Mouse (Mus musculus): ENCODE measurements at regions not wholly inside any gene's neighbourhood (a gene's known extent, or its start where the extent isn't known, plus 50 kb on each side); places are given as distances from the start of the nearest gene placed in this dataset.

DNA sequence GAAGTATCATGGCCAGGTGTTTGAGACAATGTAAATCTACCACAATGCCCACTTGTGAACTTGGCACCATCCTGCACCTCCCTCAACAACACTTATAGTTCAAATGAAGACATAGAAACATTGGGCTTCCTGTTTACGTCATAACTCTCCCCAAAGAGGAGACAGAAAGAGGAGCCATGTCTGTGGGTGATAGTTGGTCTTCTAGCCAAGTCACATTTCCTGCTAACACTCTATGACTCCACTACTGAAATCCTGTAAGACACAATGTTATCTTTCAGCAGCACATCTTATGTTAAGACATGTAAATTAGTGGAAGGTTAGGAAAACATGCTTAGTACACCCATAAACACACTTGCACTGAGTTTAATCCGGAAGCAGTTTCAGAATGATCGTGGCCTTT, 451.4 kb downstream of the Dad1 start:
- no peak for TF ChIP-seq CTCF (IDR thresholded peaks at IDR 0.05; ENCODE audit: low read depth)
- TF ChIP-seq EP300 (IDR thresholded peaks at IDR 0.05; ENCODE audit: low read depth), result no peak
